Mouse (Mus musculus): ENCODE measurements around the gene Grm8.

- TF ChIP-seq CTCF (IDR thresholded peaks at IDR 0.05; ENCODE audit: borderline replicate concordance, extremely low read depth, insufficient read depth, insufficient read length) (no peak), POLR2A (IDR thresholded peaks at IDR 0.05; ENCODE audit: borderline replicate concordance, extremely low read depth, insufficient read depth, insufficient read length, poor library complexity, severe bottlenecking) (no peak)
Measured at GRCm38 (mm10) chr6:27968859-27969258, 166.1 kb downstream of the Grm8 start.
